Mouse (Mus musculus) spleen, postnatal 14 days (tissue): ENCODE measurements around the gene Mlf2.

ENCODE experiments used
- DNase-seq, 2 experiments: peaks; one replicate each; pipeline ENCODE4 v3.0.0; 2021 to 2022; ENCODE audit warnings: low spot score in 2 of 2

Mlf2 gene

GRCm38 (mm10) chr6:124932314-124932695 is 1.1 kb downstream of the Mlf2 start:
- DNase-seq, result no peak

GRCm38 (mm10) chr6:124933127-124933526 is 1.9 kb downstream of the Mlf2 start:
- DNase-seq, result no peak

- DNase-seq, result no peak
Observed at GRCm38 (mm10) chr6:124934670-124935069, 3.5 kb downstream of the Mlf2 start.

GRCm38 (mm10) chr6:124936681-124937080 is 5.5 kb downstream of the Mlf2 start:
- DNase-seq, result no peak

GRCm38 (mm10) chr6:124937493-124937892 is 6.3 kb downstream of the Mlf2 start:
- no peak for DNase-seq

GRCm38 (mm10) chr6:124938554-124938953 is 7.4 kb downstream of the Mlf2 start:
- DNase-seq, result no peak

GRCm38 (mm10) chr6:124941679-124942078 is 10.5 kb downstream of the Mlf2 start:
- no peak for DNase-seq

- DNase-seq, result no peak
Observed at GRCm38 (mm10) chr6:124943526-124943925, 12.3 kb downstream of the Mlf2 start.

GRCm38 (mm10) chr6:124953991-124954715 is 23.0 kb downstream of the Mlf2 start:
- no peak for DNase-seq

GRCm38 (mm10) chr6:124955212-124955611 is 24.0 kb downstream of the Mlf2 start:
- no peak for DNase-seq

GRCm38 (mm10) chr6:124958127-124958526 is 26.9 kb downstream of the Mlf2 start:
- DNase-seq, result no peak

GRCm38 (mm10) chr6:124959960-124960359 is 28.8 kb downstream of the Mlf2 start:
- DNase-seq, result no peak

- DNase-seq, result no peak
Observed at GRCm38 (mm10) chr6:124961021-124961420, 29.8 kb downstream of the Mlf2 start.

- DNase-seq, result no peak
Observed at GRCm38 (mm10) chr6:124964638-124965037, 33.5 kb downstream of the Mlf2 start.

- DNase-seq, result peak; percentile 92 to 97
Observed at GRCm38 (mm10) chr6:124965088-124965719, 34.0 kb downstream of the Mlf2 start, which contains the start of gene Cops7a. Gene Cops7a (minus strand): TSS chr6:124965538.

- no peak for DNase-seq
Observed at GRCm38 (mm10) chr6:124965747-124966146, 34.6 kb downstream of the Mlf2 start.

GRCm38 (mm10) chr6:124966466-124967118 is 35.4 kb downstream of the Mlf2 start:
- peak in 1 of 2 experiments; percentile 8 for DNase-seq

GRCm38 (mm10) chr6:124967766-124968165 is 36.6 kb downstream of the Mlf2 start:
- peak in 1 of 2 experiments; percentile 55 for DNase-seq
